Mouse (Mus musculus): ENCODE results near the gene Parp3.

Gene Parp3

DNA sequence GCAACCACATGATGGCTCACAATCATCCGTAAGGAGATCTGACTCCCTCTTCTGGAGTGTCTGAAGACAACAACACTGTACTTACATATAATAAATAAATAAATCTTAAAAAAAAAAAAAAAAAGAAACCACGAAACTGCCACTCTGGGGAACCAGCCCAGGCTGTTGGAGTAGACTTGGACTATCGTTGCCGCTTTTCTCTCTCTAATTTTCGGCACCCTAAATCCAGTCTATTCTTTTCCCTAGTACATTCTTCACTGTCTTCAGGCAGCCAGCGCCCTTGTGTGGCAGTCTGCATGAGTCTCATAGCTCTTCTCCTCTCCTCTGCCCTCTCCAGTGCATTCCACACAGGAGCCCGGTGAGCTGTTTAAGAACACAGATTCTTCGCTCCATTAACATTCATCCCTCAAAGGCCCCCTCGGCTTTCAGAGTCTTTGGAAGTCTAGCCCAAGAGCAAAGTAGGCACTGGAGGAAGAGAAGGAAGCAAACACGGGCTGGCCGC, 48.0 kb downstream of the Parp3 start:
- DNase-seq (ENCODE audit: low read depth, low spot score) = no peak

DNA sequence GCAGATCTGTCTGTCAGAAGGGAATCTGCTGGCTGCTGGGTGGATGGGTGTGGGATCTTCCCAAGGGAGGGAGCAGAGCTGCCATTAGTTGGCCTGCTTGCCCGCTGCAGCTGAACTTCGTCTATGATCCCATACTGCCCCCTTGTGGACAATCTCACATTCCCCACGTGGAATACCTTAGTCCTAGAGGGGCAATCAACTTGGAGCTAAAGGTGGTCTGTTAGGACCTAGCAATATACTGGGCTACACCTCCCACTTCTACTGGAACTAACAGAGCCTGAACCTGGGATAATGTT, 54.9 kb downstream of the Parp3 start:
- peak; percentile 93 for DNase-seq (ENCODE audit: low read depth, low spot score)

DNA sequence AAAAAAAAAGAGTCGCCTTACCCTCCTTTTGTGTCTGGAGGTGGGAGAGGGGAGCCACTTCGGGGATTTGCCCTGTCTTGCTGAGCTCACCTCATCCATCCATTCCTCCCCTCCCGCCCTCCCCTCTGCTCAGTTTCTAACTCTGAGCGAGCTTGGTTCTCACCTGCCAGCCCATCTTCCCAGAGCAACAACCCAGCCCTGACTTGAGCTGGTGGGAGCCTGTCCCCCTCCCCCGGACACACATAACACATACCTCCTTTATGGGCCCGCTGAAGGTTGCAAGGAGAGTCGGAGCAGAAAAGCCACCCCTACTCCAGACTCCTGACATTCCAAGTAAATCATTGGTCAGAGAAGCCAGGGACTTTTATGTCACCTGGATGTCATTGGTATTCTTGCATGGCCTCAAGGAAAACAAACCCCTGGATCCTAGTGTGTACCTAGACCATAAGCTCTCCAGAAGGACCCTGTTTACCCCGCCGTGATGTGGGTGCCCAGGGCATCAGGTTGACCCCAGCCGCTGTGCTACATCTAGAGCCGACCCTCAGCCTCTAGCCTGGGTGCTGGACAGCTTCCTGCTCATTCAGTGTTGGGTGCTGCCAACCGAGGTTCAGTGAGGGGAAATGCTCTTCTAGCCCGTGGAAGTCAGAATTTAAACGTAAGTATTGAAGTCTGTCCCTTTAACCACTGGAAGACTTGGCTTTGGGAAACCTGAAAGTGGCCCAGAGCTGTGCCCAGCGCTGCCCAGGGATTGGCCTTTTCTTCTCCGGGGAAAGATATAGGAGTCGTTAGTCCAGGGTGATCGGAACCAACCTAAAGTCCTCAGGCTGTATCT, 55.5 kb downstream of the Parp3 start:
- no peak for DNase-seq (ENCODE audit: low read depth, low spot score)

DNA sequence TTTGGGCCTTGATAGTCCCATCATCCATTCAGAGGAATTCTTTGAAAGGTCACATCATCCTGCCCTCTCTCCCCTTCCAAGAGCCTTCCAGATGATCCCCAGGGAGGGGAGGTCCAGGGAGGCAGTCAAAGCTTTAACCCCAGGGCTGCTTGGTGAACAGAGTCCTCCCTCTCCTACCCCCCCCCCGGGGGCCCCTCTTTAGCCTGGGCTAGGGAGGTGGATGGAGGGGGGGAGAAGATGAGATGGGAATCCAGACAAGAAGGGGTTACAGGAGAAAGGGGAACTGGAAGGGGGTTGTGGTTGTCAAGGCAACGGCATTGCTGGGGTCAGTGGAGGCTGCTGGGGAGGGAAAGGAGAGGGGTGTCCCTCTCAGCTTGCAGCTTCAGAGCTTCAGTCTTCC, 56.1 kb downstream of the Parp3 start:
- DNase-seq (ENCODE audit: low read depth, low spot score) = no peak
